Mouse (Mus musculus) layer of hippocampus, postnatal 25 days (tissue): ENCODE results near the gene Spp2. TPM values are rescaled to one million over a fixed set of nuclear protein-coding genes. Genes with fewer than 3 reads are reported as not detected.
"Not testable (repeated sequence)": the region's sequence is repeated elsewhere in the genome, so short reads cannot be mapped to it uniquely, and the experiment has no call there.

Experiments
- DNase-seq, 2 experiments: peaks; one replicate each; pipeline ENCODE4 v3.0.0; 2022; ENCODE audit warnings: mixed read lengths in 2 of 2, low spot score in 1 of 2; ENCODE audit errors: extremely low spot score in 1 of 2
- total RNA-seq, 2 experiments: library from RNA; stranded (reverse); gene quantifications; 2 replicates each; pipeline ENCODE4 v1.2.3; 2021

The Spp2 gene
- total RNA-seq, 2 experiments from 2014 or later = 0.42 TPM; not detected in 1

DNA sequence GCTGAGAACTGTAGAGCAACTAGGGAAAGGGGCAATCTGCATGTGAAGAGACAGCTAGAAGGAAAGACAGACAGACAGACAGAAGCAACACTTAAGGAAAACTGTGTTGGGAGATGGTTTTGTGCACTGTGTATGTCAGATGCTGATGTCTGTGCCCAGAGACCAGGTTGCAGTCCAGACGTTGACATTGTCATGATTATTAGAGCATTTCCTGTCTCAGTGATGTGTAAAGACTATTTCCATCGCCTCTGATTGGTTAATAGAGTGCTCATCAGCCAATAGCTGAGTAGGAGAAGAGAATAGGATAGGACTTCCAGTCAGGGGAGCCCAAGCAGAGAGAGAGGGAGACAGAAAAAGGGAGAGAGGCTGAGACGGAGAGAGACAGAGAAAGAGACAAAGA lies 25.8 kb downstream of the Spp2 start:
- no peak for DNase-seq

DNA sequence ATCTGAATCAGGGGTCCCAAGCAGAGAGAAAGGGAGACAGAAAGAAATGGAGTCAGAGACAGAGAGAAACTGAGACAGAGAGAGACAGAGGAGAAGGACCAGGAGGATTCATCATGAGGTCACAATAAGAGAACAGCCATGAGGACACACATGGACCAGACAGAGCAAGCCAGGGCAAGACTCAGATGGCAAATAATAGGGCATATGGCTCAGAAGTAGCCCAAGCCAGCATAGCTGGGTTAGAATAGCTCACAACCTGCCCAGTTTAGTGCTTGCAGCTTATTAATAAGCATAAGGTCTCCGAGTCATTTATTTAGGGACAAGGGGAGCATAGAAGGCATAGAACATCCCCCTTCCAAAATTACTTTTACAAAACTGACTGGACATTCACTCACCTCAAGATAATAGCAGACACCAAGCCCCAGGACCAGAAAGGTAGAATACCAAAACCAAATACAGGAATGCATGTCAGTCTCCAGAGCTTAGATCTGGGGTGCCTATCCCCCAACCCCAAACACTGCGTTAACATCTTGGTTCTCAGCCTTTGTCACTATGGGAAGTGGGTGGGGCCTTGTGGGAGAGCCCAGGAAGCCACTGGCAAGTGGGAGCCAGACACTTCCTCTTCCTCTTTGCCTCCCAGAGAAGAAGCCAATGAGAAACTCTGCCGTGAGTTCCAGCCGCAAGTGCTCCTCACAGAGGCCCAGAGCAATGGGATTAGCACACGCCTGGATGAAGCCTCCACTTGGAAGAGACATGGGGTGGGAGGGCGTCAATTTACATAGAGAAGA lies 26.5 kb downstream of the Spp2 start:
- DNase-seq = no peak

- no peak for DNase-seq
These were observed 27.3 kb downstream of the Spp2 start for GRCm38 (mm10) chr1:88434057-88434456.

GRCm38 (mm10) chr1:88437206-88438126 lies 30.7 kb downstream of the Spp2 start:
- no peak for DNase-seq

- no peak for DNase-seq
These were observed 36.6 kb downstream of the Spp2 start for GRCm38 (mm10) chr1:88443383-88443782.

DNA sequence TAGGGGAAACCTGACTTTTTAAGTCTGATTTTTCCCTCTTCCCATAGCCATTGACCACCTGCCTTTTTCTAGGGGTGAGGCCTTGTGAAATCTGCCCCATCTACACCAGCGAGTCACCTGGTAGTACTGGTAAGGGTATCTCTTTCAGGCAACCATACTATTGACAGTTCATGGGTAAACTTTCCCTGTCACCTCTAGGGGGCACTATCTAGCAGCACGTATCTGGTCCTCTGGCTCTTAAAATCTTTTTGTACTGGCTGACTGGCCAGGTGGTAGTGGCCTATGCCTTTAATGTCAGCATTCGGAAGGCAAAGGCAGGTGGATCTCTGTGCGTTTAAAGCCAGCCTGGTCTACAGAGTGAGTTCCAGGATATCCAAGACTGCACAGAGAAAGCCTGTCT lies 38.6 kb downstream of the Spp2 start:
- no peak for DNase-seq

- no peak for DNase-seq
These were observed 39.7 kb downstream of the Spp2 start for GRCm38 (mm10) chr1:88446270-88447030.

DNA sequence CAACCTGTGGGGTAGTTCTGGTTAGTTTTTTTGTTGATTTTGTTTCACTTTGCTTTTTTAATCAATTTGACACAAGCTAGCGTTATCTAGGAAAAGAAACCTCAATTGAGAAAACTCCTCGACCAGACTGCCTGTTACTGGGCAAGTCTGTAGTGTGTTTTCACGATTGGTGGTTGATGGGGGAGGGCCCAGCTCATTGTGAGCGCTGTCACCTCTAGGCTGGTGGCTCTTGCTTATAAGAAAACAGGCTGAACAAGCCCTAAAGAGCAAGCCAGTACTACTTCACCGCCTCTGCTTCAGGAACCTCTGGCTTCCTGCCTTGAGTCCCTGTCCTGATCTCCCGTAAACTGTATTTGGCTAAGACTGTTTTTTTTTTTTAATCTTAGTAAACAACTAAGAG lies 40.7 kb downstream of the Spp2 start:
- no peak for DNase-seq

GRCm38 (mm10) chr1:88448094-88448493 lies 41.3 kb downstream of the Spp2 start:
- not testable (repeated sequence) for DNase-seq

DNA sequence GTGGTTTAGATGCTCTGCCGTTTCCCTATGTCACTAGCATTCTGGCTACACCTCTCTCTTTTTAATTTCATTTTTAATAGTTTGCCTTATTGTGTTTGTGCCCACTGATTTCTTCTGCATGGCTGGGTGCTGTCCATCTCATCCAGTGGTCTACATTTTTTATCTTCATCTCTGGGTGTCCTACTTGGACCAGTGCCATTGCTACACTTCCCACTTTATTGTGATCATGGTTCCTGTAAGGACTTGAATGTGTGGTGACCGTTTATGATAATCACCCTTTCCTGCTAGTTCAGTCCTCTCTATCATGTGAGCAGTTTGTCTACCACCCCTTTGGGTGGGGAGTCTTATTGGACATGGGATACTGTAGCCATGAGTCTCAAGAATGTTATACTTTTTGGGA lies 43.0 kb downstream of the Spp2 start:
- DNase-seq = no peak

- no peak for DNase-seq
These were observed 43.9 kb downstream of the Spp2 start for GRCm38 (mm10) chr1:88450668-88451067.

DNA sequence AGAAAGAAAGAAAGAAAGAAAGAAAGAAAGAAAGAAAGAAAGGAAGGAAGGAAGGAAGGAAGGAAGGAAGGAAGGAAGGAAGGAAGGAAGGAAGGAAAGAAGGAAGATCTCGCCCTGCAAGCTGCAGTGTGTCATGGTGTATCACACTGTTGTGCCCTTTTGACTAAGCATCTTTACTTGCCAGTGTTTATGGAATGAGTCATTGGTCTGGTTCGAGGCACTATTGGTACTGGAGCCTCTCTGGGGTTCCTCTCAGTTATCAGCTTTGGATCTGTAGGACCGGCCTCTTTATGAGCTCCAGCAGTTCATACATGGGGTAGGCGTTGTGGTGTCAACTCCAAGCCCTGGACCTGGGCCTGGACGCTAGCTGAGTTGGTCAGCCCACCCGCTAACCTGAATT lies 45.4 kb downstream of the Spp2 start:
- DNase-seq = no peak

DNA sequence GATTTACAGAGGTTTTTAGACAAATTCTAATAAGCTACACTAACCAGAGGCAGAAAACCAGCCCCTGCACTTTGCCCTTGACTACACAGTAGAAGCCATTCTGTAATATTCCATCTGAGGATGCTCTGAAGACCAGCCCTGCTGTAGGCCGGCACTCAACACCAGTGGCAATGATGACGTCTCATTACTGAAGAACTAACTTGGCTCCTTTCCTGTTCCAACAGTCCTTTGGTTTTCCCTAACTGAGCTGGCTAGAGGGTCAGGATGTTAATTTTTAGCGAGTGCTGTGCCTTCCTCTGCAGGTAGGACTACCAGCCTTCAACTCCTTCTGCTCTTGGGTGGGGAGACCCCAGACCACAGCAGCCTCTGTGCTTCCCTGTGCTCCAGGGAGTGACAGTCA lies 47.9 kb downstream of the Spp2 start:
- DNase-seq = no peak

GRCm38 (mm10) chr1:88455761-88456160 lies 49.0 kb downstream of the Spp2 start:
- DNase-seq = no peak

- peak; percentile 39 to 81 for DNase-seq
These were observed 49.8 kb downstream of the Spp2 start for GRCm38 (mm10) chr1:88456451-88457072.

DNA sequence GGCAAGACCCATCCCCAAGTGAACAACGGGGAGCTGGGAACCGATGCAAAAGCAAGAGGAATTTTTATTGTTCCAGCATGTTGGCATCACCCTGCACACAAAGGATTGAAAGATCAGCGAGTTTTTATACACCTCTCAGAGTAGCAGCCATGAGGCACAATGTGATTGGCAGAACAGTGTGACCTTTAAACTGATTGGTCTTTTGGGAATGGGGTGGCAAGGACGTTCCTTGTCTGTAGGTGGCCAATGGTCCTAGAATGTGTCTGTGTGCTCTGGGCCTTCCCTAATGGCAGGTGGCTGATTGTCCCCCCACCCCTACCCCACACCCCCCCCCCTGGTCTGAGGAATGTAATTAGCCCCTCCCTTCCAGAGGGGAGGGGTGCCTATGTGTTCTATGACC lies 52.4 kb downstream of the Spp2 start:
- DNase-seq = no peak

GRCm38 (mm10) chr1:88459655-88460054 lies 52.9 kb downstream of the Spp2 start:
- DNase-seq = no peak

- no peak for DNase-seq
These were observed 54.3 kb downstream of the Spp2 start for GRCm38 (mm10) chr1:88461096-88461495.

DNA sequence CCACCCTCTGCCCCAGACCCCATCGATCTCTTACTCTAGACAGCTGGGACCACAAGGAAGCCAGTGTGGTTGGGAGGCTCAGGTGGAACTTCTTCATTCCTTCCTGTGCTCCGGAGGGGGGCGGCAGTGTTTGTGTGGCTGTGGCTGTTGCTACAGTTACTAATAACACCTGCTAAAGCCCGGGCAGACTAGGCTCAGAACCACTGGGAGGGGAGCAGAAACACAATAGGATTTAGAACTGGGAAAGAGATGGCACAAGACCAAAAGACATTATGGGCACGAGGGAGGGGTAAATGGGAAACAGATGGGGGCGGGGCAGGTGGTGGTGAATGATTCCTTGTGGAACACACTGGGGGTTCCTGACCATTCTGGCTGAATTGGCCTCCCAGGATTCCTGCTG lies 55.7 kb downstream of the Spp2 start:
- no peak for DNase-seq

DNA sequence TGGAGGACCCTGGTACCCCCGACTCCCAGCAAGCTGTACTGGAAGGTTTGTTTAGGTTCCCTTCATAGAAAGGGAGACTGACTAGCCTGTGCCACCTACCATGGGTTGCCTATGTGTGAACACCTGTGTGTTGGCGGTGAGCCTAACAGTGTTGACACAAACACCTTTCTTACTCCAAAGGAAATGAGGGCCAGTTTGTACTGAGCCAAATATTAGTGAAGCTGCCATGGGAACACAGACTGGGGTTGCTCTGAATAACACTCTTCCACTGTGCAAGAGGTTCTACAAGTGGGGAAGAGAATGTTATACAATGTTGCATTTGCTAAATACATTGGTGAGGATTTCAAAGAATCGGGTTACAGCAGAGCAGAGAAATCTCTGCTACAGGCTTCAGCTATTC lies 56.5 kb downstream of the Spp2 start:
- no peak for DNase-seq
